Mouse (Mus musculus) hindlimb bud, embryonic 11.5 days (tissue): ENCODE measurements around the gene Abhd16a.
A peak's percentile ranks its signal among the peaks of the same experiment; 100 is the strongest.
"Not testable (repeated sequence)": the region's sequence is repeated elsewhere in the genome, so short reads cannot be mapped to it uniquely, and the experiment has no call there.

ENCODE experiments used
- DNase-seq: peaks from one replicate; pipeline ENCODE4 v3.0.0-alpha.2; 2012; ENCODE audit warnings: low read depth, low spot score; ENCODE audit errors: extremely low spot score

The Abhd16a gene

GRCm38 (mm10) chr17:35111774-35112173, 22.7 kb downstream of the Abhd16a start:
- no peak for DNase-seq

GRCm38 (mm10) chr17:35115046-35116019, 26.3 kb downstream of the Abhd16a start, which contains the start of gene Ly6g5b:
TSS of gene Ly6g5b (minus strand) at chr17:35115428.
- no peak for DNase-seq

- no peak for DNase-seq
Measured at GRCm38 (mm10) chr17:35120745-35121142, 31.7 kb downstream of the Abhd16a start.

- peak; percentile 93 for DNase-seq
Measured at GRCm38 (mm10) chr17:35121143-35121799, 32.2 kb downstream of the Abhd16a start, which contains the start of gene Gpank1. TSS of gene Gpank1 (plus strand) at chr17:35121455.

GRCm38 (mm10) chr17:35121871-35122303, 32.8 kb downstream of the Abhd16a start, which contains the start of gene Csnk2b:
TSS of gene Csnk2b (minus strand) at chr17:35122053.
- peak; percentile 33 for DNase-seq

GRCm38 (mm10) chr17:35123287-35123686, 34.2 kb downstream of the Abhd16a start:
- DNase-seq = not testable (repeated sequence)

GRCm38 (mm10) chr17:35124261-35124896, 35.3 kb downstream of the Abhd16a start:
- DNase-seq = not testable (repeated sequence)

- DNase-seq = no peak
Measured at GRCm38 (mm10) chr17:35125081-35125480, 36.0 kb downstream of the Abhd16a start.

GRCm38 (mm10) chr17:35125578-35125977, 36.5 kb downstream of the Abhd16a start:
- DNase-seq = no peak

- DNase-seq = no peak
Measured at GRCm38 (mm10) chr17:35126206-35126611, 37.1 kb downstream of the Abhd16a start, which contains the start of gene D17H6S53E. TSS of gene D17H6S53E (plus strand) at chr17:35126373.

- DNase-seq = no peak
Measured at GRCm38 (mm10) chr17:35127017-35127416, 38.0 kb downstream of the Abhd16a start.

GRCm38 (mm10) chr17:35128996-35129395, 39.9 kb downstream of the Abhd16a start:
- DNase-seq = no peak

- no peak for DNase-seq
Measured at GRCm38 (mm10) chr17:35131038-35131437, 42.0 kb downstream of the Abhd16a start.

GRCm38 (mm10) chr17:35131500-35132173, 42.6 kb downstream of the Abhd16a start, which contains the start of gene Apom:
TSS of gene Apom (minus strand) at chr17:35132050.
- no peak for DNase-seq

- DNase-seq = no peak
Measured at GRCm38 (mm10) chr17:35132174-35132560, 43.1 kb downstream of the Abhd16a start.

- no peak for DNase-seq
Measured at GRCm38 (mm10) chr17:35133517-35133916, 44.5 kb downstream of the Abhd16a start.

- DNase-seq = peak; percentile 98
Measured at GRCm38 (mm10) chr17:35134801-35135590, 45.9 kb downstream of the Abhd16a start, which contains the start of gene Bag6. TSS of gene Bag6 (plus strand) at chr17:35135178.

- no peak for DNase-seq
Measured at GRCm38 (mm10) chr17:35135591-35136320, 46.7 kb downstream of the Abhd16a start.

- no peak for DNase-seq
Measured at GRCm38 (mm10) chr17:35139269-35139668, 50.2 kb downstream of the Abhd16a start.
